Mouse (Mus musculus): Measurements from ENCODE around the gene Pkmyt1. TPM values are rescaled to one million over a fixed set of nuclear protein-coding genes. Genes with fewer than 3 reads are reported as not detected.

The Pkmyt1 gene
- polyA plus RNA-seq, 1 experiment = 15.7 TPM

DNA sequence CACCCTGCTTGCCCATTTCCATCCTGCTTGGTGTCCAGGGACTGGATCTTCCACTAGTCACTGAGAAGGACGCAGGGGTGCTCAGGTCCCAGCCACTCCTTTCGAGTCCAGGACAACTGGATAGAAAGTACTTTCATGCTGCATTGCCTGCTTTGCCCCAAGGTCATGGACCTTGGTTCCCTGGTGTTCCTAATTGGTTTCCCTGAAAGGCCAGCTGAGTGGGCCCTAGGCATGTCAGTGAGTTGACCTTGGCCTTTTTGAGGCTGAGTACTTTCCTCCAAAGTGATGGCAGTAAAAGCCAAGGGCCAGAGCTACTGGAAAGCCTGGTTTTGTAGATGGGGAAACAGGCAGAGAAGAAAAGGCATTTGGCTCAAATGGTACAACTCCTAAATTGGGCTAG lies 4.2 kb upstream of the Pkmyt1 start:
- no peak for DNase-seq (ENCODE audit: low read depth)

DNA sequence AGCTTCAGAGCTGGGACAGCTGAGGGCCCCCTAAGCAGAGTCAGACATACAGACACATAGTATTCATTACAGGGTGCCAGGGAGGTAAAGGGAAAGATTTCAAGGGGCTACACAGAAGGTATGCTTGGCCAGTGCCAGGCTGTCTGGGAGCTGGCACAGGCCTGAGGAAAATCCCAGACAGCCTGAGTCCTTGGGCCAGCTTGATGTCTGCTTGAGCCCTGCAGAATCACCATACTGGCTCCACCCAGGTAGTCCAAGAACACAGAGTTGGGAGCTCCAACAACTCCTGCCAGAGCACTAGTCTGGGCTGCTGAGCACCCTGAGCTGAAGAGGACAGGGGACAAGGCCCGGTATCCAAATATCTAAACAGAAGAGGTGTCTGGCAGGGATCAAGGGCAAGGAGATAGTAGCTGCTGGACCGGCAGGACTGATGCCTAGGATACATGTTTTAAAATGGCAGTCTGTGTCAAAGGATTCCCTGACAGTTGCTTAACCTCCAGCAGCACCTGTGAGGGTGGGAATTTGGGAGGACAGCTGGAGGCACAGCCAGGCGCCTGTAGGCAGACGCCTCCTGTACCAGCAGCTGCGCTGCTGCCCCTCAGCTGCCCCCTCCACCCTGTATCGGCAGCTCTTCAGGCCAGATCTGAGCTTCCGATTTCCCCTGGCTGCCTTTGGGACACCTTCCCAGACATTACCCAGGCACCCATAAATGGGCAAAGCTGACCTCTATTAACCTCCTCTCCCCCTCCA lies 3.6 kb upstream of the Pkmyt1 start, which contains the start of gene 1520401A03Rik:
1520401A03Rik (minus strand) TSS at position 408 of the 750 bp plus-strand sequence.
- DNase-seq (ENCODE audit: low read depth) = no peak

DNA sequence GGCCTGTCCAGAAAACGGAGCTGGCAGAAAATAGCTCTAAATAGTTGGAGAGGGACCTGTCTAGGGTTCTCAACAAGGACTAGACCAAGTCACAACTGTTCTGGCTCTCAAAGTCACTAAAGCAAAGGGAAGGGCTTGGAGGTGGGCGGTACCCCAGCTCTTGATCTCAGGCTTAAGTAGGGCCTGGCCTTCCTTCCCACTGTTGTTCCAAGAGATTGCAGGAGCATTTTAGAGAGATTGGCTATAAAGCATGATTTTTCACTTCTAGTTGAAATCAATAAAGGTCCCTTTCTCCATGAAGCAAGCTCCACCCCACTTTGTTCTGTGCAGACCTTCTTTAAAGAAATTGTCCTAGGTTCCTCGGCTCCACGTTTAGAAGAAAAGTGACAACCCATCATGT lies 659 bp upstream of the Pkmyt1 start:
- no peak for DNase-seq (ENCODE audit: low read depth)

DNA sequence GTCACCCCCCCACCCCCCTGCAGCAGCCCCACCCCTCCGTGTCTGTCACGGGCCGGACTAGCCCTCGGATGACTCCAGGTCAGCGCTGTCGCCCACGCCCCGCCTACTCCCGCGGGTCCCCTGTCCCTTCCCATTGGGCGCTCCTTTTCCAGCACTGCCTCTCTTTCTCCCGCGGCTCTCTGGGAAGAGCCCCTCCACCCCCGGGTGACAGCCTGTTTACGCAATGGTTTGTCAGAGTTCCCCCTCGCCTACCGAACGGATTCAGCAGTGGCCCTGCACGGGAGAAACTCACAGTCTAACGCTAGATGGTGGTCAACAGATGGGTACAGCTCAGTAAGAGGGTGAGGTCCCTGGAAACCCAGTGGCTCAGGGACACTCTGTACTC lies 614 bp downstream of the Pkmyt1 start:
- DNase-seq (ENCODE audit: low read depth) = no peak

DNA sequence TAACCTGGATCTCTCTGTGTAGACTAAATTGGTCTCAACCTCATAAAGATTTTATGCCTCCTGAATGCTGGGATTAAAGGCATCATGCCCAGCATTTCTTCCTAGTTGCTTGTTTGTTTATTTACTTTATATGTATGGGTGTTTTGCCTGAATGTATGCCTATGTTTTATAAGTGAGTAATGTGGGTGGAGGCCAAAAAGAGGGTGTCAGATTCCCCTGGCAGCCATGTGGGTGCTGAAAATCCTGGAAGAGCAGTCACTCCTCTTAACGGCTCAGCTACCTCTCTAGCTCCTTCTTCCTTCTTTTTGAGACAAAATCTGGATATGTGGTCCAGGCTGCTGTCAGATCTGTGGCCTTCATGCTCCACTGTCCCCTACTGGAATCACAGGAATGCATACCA lies 4.3 kb downstream of the Pkmyt1 start:
- DNase-seq (ENCODE audit: low read depth) = no peak

DNA sequence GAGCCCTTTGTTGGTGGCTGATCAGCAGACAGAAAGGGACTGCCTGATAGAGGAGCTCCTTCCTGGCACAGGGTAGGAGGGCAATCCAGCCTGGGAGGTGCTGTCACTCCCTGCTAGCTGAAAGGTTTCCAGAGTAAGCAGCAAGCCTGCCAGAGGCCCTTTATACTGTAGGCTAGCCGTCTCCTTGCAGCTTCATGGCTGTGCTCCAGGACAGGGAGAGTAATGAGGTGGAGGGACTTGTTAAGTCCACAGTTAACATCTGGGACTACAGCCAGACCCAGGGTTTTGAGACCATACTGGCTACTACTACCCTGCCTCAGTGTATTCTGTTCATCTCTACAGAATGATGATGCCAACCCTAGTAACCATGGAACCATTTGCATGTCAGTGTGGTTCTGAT lies 8.2 kb downstream of the Pkmyt1 start:
- DNase-seq (ENCODE audit: low read depth) = no peak

DNA sequence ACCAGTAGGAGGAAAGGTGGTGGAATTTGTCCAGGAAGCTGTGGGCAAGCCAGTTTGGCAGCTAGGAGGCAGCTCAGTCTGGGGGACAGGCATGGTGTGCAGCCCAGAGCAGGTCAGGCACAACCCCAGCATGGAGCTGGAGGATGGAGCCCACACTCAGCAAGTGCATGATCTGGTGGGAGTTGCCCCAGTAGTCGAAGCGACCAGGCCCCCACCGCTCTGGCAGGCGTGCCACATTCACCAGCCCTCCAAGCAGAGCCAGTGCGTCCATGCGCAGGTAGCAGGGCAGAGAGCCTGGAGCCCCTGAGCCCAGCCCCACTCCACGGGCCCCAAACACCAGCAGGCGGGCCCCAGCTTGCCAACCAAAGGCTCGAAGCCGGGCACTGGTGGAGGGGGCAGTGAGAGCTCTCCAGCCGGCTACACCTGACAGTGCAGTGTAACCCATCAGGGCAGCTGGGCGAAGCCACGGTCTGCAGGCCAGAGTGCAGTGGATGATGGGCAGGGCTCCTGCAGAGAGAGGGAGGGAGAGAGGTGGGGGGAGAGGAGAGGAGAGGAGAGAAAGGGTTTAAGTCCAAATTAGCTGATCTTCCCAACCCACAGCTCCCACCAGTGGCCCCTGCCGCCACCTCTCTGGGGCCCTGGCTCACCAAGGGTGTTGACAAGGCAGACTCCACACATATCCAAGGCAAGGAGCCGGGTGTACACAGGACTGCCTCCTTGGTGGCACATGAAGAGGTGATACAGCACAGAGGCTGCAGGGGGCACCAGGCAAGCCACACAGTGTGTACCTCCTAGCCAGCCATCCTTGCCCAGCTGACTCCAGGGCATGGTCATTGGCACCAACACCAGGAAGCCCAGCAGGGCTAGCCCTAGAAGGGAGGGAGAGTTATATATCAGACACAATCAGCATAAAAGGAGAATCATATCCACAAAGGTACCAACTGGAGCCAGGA lies 11.6 kb downstream of the Pkmyt1 start:
- no peak for DNase-seq (ENCODE audit: low read depth)

DNA sequence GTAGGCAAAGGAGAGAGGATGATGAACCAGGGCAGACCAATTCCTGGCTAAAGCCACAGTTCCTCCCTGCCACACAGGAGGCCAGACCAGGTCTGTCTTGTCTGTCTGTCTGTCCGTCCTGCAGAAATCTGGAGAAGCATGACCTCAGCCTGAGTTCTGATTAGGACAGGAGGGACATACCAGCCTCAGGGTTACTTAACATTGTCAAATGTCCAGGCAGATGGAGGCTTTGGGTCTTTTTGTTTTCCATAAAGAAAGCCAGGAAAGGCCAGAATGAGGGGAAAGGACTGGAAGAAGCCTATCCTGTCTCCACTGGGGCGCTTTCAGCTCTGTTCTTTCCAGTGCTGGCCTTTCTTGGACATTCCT lies 12.7 kb downstream of the Pkmyt1 start:
- DNase-seq (ENCODE audit: low read depth) = no peak

DNA sequence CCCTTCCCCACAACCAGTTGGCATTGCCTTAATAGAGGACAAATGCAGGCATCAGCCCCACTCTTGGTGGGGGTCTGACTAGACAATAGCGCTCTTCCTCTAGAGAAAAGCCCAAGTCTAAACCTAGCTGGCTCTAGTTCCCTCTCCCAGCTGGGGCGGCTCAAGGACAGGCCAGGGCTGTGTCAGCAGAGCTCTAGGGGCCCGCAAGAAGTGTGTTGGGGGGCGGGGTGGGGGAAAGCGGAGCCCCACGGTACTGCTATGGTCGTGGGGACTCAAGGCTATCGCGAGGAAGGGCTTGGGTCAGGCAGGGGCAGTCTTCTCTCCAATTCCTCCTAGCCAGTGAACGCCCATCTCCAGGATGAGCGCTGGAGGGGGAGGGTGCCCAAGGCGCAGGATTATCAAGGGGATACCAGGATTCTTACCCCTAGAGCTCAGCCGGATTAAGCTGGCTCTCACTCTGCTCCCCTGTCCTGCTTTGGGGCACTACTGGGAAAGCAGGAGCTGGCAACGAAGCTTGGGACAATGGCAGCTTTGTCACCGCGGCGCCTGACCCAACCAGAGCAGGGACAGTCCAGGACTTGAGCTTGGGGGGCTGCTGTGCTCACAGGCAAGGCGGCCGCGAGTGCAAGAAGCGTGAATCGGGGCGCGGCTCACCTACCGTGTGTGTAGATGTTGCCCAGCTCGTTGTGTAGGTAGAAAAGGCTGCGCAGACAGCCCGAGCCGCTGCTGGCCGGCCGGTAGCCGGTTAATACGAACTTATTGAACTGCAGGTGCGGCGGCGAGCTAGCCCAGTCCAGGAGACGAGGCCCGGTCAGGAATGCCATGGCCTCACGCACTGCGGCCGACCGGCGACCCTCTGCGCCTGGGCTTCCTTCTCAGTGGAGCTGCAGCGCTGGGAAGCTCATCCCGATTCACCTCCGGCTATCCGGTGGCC lies 13.3 kb downstream of the Pkmyt1 start:
- DNase-seq (ENCODE audit: low read depth) = no peak

DNA sequence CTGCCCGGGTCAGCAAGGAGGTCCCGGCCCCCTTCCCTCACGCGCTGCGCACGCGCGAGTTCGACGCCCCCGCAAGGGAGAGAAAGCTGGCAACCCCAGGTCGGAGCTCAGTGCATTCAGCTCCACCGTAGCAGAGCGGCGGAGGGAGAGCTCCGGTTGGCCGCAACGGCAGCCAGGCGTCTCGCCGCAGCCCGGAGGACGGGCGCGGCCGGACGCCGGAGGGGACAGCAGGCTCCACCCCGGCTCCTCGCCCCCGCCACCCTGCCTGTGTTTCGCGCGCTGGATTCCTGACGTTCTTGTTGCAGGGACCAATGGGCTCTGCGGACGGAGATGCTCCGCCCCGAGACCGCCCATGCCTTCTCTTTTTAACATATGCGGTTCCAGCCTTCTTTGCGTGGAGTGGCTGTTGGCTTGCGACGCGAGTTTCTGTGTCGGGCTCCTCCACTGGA lies 14.0 kb downstream of the Pkmyt1 start:
- DNase-seq (ENCODE audit: low read depth) = peak; percentile 54

DNA sequence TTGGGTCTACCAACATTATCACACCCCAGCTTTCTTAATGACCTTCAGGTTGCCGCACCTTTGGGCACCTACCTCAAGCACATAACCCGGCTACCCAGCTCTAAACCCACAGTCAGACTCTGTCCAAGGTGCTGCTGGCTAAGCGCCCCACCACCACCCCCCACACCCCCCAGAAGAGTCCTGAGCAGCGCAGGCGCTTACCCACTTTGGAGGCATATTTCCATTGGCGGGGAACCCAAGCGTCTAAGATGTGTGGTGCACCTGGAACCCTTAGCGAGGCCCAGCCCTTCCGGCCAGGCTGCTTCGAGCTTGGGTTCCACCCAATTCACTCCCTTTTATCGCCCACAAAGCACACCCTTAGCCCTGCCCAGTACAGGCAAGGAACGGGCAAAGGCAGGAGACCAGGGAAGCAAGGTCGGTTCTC lies 14.5 kb downstream of the Pkmyt1 start, which contains the start of gene Paqr4:
Paqr4 (minus strand) TSS at position 270 of the 424 bp plus-strand sequence.
- DNase-seq (ENCODE audit: low read depth) = no peak

DNA sequence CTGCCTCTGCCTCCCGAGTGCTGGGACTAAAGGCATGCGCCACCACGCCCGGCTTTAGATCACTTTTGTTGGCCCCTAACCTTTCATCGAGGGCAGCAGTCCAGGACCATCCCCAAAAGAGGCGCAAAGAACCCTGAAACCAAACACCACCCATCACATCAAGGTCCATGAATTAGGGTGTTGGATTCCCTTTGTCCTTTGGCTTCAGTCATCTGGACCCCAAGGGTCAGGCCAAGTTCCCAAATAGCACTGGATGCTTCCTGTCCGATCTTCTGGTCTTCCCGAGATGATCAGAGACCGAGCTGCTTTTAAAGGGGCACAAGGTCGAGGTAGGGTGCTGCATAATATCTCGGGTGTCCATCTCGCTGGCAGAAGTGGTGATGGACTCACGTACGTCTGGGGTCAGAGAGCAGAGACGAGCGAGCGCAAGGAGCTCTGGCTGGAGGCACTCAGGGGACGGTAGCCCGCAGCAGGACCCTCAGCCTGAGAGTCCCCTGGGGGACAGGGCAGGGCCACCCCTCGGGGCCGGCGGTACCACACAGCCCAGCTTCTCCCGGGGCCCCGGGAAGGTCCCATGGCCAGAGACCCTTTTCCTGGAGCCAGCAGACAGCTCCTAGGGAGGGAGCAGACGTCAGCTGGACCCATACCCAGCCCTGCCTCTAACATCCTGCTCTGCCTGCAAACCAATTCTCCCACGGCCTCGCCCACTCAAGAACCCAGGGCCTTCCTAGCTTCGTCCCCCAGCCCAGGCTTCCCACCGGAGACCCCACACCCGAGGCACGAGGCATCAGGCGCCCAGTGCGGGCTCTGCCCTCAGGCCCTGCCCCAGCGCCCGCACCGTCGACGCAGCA lies 15.4 kb downstream of the Pkmyt1 start:
- no peak for DNase-seq (ENCODE audit: low read depth)

DNA sequence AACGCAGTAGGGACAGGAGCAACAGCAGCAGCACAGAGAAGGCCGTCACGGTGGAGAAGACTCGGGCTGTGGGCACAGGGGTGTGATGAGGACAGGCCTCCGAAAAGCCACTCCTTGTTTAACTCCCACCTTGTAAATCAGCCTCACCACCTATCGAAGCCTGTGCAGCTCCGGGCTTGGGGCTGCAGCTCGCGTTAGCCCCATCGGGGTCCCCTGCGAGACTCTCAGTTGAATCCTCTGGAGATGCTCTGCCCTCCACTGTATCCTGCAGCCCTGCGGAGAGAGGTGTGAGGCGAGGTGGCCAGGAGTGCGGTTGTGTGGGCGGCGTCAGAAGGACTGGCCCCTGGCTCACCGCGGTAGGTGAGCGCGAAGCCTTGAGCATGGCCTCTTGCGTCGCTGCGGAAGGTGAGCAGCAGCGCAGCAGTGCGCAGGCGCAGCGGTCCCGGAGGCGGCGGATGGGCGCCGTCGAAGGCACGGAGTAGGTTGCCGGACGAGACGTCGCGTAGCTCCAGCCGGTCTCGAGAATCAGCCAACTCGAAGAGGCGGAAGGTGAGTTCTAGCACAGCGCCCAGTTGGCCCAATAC lies 16.2 kb downstream of the Pkmyt1 start:
- DNase-seq (ENCODE audit: low read depth) = no peak

DNA sequence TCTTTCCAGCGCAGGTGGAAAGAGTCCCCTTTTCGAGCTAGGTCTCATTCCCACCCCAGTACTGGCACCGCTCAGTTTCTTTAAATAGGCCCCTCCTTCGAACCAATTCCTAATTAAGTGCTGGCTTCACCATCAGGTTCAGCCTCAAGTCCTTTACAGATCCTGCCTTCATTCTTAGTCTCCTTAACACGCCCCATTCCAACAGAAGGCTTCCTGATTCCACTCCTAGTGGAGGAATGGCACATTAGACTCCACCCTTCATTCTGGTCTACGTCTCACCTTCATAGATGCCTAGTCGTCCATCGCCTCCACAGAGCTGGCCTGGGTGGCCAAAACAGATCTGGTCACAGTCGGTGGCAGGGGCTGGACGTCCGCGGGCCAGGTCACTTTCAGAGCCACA lies 16.8 kb downstream of the Pkmyt1 start:
- no peak for DNase-seq (ENCODE audit: low read depth)

DNA sequence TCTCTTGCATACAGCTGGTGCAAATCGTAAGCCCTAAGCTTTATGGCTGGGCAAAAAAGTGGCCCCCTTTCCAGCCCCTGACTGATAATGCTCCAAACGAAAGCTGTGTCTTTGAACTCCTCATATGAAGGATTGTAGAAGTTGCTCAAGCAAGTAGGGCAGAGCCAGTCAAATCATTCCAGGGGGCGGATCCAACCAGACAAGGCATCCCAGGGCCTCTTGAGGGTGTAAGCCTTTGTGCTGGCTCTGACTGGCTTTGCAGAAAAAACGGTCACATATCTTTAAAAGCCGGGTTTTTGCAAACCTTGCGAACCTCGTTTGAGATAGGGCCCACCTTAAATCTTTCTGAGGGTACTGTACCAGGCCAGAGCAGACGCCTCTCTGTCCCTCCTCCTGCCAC lies 17.9 kb downstream of the Pkmyt1 start:
- DNase-seq (ENCODE audit: low read depth) = no peak

DNA sequence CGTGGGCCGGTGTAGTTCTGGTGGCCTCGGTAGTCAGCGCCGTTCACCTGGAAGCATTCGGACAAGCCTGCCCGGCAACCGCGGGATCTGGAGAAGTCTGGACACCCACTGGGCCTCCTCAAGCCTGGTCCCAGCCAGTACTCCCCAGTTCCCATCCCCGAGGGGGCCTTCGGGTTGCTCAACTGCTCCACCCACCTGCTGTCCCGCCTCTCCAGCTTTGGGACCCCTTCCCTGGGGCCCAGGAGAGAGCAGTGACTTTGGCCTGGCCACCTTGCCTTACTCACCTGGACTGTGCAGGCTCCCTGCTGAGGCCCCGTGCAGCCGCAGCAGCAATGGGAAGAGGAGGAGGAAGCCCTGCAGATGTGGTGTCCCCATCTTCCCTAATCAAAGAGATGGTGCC lies 18.5 kb downstream of the Pkmyt1 start:
- no peak for DNase-seq (ENCODE audit: low read depth)

DNA sequence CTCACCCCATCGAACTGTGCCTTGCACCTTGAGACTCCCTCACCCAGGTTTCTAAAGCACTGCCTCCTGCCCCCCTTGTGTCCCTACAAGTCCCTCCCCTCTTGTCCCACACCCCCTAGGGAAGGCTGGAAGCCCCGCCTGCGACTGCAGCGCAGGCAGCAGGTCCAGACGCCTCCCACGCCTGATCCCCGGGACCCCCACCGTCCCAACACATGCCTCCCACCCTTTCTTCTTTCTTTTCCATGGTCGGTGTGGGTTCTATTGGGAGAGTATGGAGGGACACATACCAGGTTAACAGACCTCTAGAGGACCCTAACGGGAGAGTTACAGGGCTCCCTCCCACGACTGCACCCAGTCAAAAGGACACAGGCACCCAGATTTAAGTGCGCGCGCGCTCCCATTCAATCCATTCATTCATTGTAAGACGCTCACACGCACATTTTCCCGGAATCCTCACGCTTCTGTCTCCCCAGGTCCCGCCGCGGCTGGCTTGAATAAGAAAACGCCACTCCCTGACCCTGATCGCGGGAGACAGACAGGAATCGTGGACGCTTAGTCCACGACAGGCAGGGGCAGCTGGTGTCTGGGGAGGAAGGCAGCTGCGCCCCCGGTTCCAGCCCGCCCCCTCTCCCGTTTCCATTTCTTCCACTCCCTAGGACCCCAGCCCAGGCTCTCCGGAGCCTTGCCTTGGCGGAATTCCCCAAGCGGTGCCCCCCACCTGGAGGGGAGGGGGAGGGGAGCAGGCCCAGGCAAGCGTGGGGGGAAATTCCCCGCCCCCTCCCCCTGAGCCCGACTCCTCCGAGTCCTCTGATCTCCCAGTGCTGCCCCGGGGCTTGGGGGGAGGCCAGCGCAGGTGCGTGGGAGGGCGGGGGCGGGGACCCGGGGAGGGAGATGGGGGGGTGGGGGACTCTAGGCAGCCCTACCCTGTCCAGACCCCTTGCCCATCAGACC lies 19.4 kb downstream of the Pkmyt1 start, which contains the start of gene Kremen2:
Kremen2 (minus strand) TSS at position 533 of the 951 bp plus-strand sequence.
- no peak for DNase-seq (ENCODE audit: low read depth)

DNA sequence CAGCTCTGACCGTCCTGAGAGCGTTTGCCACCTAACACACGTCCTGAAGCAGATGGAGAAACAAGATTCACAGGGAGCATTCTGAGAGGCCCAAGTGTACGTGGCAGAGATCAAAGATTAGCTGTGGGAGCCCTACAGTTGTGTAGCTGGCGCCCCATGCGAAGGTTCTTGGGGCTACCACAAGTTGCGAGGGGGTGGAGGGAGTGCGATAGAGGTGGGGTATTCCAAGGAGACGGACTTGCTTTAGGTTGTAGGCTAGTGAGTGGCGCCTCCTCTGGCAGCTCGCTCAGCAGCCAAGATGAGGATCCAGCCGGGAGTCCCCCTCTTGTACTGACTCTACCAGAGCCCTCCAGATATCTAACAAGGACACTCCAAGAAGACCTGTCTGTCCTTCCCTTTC lies 20.2 kb downstream of the Pkmyt1 start:
- DNase-seq (ENCODE audit: low read depth) = no peak

DNA sequence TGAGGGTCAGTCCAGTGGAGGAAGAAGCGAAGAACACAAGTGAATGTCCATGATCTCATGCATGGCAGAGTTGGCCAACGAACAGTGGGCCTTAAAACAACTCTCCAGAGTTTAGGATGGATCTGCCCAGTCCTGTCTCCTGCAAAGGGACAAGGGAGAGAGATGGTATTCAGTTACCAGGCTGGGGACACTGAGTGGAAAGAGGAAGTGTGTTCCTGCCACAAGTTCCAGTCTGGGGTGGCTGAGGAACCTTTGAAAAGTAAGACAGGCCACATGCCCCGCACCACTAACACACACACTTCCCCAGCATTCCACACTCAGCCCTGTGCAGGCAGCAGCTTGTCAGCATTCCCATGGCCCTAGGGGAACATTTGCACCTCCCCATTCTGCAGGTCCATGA lies 20.6 kb downstream of the Pkmyt1 start:
- DNase-seq (ENCODE audit: low read depth) = no peak
